Mouse (Mus musculus) heart, embryonic 14.5 days (tissue): ENCODE results near the gene Prrc2a. TPM values are rescaled to one million over a fixed set of nuclear protein-coding genes. Genes with fewer than 3 reads are reported as not detected.

ENCODE experiments used
- ATAC-seq: fragments of 200-750 bp; cut with Nextera tagmentation; 2 replicates; pipeline ENCODE4 v1.8.0; 2017; ENCODE audit warnings: low read depth, moderate TSS enrichment; ENCODE audit not compliant: insufficient number of reproducible peaks, insufficient read depth, low FRiP score
- H3K27ac ChIP-seq, 2 experiments: fragments of 200-500 bp in 1 of 2; fragments of 300-500 bp in 1 of 2; sonication (generic) in 1 of 2; replicated peaks in 1 of 2; 2 replicates each; pipeline ENCODE4 v1.5.1; 2012 to 2014; ENCODE audit warnings: low read depth in 2 of 2, low read length in 2 of 2, control low read depth in 1 of 2, mild to moderate bottlenecking in 1 of 2, mixed read lengths in 1 of 2; ENCODE audit not compliant: control insufficient read depth in 1 of 2, insufficient read depth in 1 of 2
- H3K27me3 ChIP-seq: fragments of 300-500 bp; sonication (generic); 2 replicates; pipeline ENCODE4 v1.6.1; 2014; ENCODE audit warnings: mild to moderate bottlenecking, low read length, control low read depth; ENCODE audit not compliant: control insufficient read depth, insufficient read depth
- H3K36me3 ChIP-seq: fragments of 300-500 bp; sonication (generic); 2 replicates; pipeline ENCODE4 v1.6.1; 2014; ENCODE audit warnings: mild to moderate bottlenecking, control low read depth, low read length, mixed read lengths; ENCODE audit not compliant: control insufficient read depth, insufficient read depth
- H3K4me1 ChIP-seq, 2 experiments: fragments of 200-500 bp in 1 of 2; fragments of 300-500 bp in 1 of 2; sonication (generic) in 1 of 2; 2 replicates each; pipeline ENCODE4 v1.6.1; 2012 to 2014; ENCODE audit warnings: low read length in 2 of 2, control low read depth in 1 of 2, mixed read lengths in 1 of 2; ENCODE audit not compliant: control insufficient read depth in 2 of 2, insufficient read depth in 2 of 2
- H3K4me2 ChIP-seq: fragments of 300-500 bp; sonication (generic); 2 replicates; pipeline ENCODE4 v1.6.1; 2014; ENCODE audit warnings: mild to moderate bottlenecking, low read length
- H3K4me3 ChIP-seq, 2 experiments: fragments of 200-500 bp in 1 of 2; fragments of 300-500 bp in 1 of 2; sonication (generic) in 1 of 2; 2 replicates each; pipeline ENCODE4 v1.5.1; 2012 to 2014; ENCODE audit warnings: low read length in 2 of 2, mild to moderate bottlenecking in 2 of 2, control low read depth in 1 of 2, low read depth in 1 of 2, moderate library complexity in 1 of 2; ENCODE audit not compliant: control insufficient read depth in 1 of 2, insufficient read depth in 1 of 2
- H3K9ac ChIP-seq: fragments of 300-500 bp; sonication (generic); 2 replicates; pipeline ENCODE4 v1.6.1; 2014; ENCODE audit warnings: mild to moderate bottlenecking, low read length
- H3K9me3 ChIP-seq: fragments of 300-500 bp; sonication (generic); 2 replicates; pipeline ENCODE4 v1.6.1; 2016; ENCODE audit warnings: low read length, control low read depth; ENCODE audit not compliant: control insufficient read depth
- WGBS: fragments of 180-500 bp; shearing (Covaris S2); extraction: QIAGEN DNeasy Blood & Tissue Kit; methylation state at CpG from one replicate; pipeline ENCODE4 v1.1.7; 2014; 5-methylcytosine and 5-hydroxymethylcytosine counted together
- polyA plus RNA-seq: library from polyadenylated mRNA; unstranded; fragments of >200 nt; fragmentation: Nextera tagmentation; extraction: Ambion mirVana; gene quantifications from 2 replicates; pipeline ENCODE4 v1.2.1, GENCODE M21; 2014

The Prrc2a gene
- polyA plus RNA-seq, 1 experiment from 2014 or later: 138 TPM

- Histone ChIP-seq H3K4me2 (no peak overlapping the region), H3K27ac (no peak overlapping the region), H3K9me3 (no peaks in the 10 kb centered on the region), H3K27me3 (no peaks in the 10 kb centered on the region), H3K9ac (no peak overlapping the region), H3K4me1 (peaks cover 5 to 23% of the 10 kb centered on the region in 2 experiments), H3K4me3 (no peak overlapping the region), H3K36me3 (peaks cover 82% of the 10 kb centered on the region)
- no peak for ATAC-seq
- 92% methylated on average over 16 of the region's 16 CpGs for WGBS
These were observed 5.7 kb downstream of the Prrc2a start for GRCm38 (mm10) chr17:35158850-35159593.

- Histone ChIP-seq H3K27me3 (no peaks in the 10 kb centered on the region), H3K9ac (no peak overlapping the region), H3K9me3 (no peaks in the 10 kb centered on the region), H3K36me3 (peaks cover 95% of the 10 kb centered on the region), H3K27ac (no peak overlapping the region), H3K4me1 (peaks cover 3 to 14% of the 10 kb centered on the region in 2 experiments), H3K4me2 (no peak overlapping the region), H3K4me3 (no peak overlapping the region)
- no peak for ATAC-seq
- WGBS: 90% methylated on average over 8 of the region's 8 CpGs
These were observed 7.0 kb downstream of the Prrc2a start for GRCm38 (mm10) chr17:35157661-35158175.

- WGBS: 85% methylated on average over 8 of the region's 8 CpGs
These were observed 7.4 kb downstream of the Prrc2a start for GRCm38 (mm10) chr17:35157254-35157653.

GRCm38 (mm10) chr17:35156461-35157200 is 8.1 kb downstream of the Prrc2a start:
- H3K27me3 ChIP-seq: no peaks in the 10 kb centered on the region
- no peak overlapping the region for H3K9ac ChIP-seq
- no peak for ATAC-seq
- peaks cover 100% of the 10 kb centered on the region for H3K36me3 ChIP-seq
- peaks cover 0 to 3% of the 10 kb centered on the region in 2 experiments; a peak in 1 of 4 replicates for H3K4me1 ChIP-seq
- WGBS: 87% methylated on average over 33 of the region's 33 CpGs
- no peak overlapping the region for H3K27ac ChIP-seq
- no peaks in the 10 kb centered on the region for H3K9me3 ChIP-seq
- no peak overlapping the region for H3K4me2 ChIP-seq
- no peak overlapping the region for H3K4me3 ChIP-seq

More at GRCm38 (mm10) chr17:35157254-35157653, 7.4 kb downstream of the Prrc2a start:
- Histone ChIP-seq H3K9ac (no peak overlapping the region), H3K9me3 (no peaks in the 10 kb centered on the region), H3K4me2 (no peak overlapping the region), H3K27ac (no peak overlapping the region), H3K4me3 (no peak overlapping the region), H3K36me3 (peaks cover 100% of the 10 kb centered on the region), H3K27me3 (no peaks in the 10 kb centered on the region), H3K4me1 (peaks cover 0 to 9% of the 10 kb centered on the region in 2 experiments; a peak in 2 of 4 replicates)
- no peak for ATAC-seq

DNA sequence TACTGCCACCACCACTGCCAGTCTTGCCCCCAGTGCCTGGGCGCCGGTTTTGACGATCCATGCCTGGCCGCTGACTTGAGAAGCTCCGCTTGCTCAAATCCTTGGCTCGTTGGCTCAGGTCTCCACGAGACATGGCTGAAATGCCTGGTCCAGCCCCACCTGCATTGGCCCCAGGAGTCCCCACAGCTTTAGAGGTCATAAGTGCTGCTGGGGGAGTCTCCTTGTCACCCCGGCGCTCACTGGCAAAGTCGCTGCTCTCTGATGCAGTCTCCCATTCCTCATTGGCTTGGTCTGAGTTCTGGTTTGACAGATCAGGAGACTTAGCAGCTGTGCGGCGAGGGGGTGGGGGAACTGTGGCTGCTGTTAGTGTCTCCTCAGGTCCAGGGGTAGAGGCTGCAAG is 9.2 kb downstream of the Prrc2a start:
- Histone ChIP-seq H3K36me3 (peaks cover 99% of the 10 kb centered on the region), H3K9ac (no peak overlapping the region), H3K27me3 (no peaks in the 10 kb centered on the region), H3K4me3 (no peak overlapping the region), H3K27ac (no peak overlapping the region), H3K4me1 (no peaks in the 10 kb centered on the region), H3K9me3 (no peaks in the 10 kb centered on the region), H3K4me2 (no peak overlapping the region)
- no peak for ATAC-seq
- WGBS: 87% methylated on average over 12 of the region's 12 CpGs

DNA sequence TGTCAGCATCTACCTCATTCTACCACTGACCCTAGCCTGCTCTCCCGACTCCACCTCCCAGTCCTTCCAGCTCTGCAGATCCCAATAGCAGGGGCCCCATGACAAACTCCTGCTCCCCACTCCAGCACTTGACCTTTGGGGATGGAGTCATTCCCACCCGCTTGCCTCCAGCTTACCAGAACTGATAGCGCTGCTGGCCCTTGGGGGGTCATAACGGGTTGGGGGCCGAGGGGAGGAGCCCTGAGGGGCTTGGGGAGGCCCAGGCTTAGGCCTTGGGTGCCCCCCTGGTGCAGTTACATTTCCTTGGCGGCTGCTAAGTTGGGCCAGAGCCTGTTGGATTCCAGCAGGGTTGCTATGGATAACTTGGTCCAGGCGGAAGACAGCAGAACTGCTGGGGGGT is 10.1 kb downstream of the Prrc2a start:
- peaks cover 99% of the 10 kb centered on the region for H3K36me3 ChIP-seq
- H3K4me1 ChIP-seq: no peaks in the 10 kb centered on the region
- H3K4me3 ChIP-seq: no peak overlapping the region
- WGBS: 83% methylated on average over 7 of the region's 7 CpGs
- H3K4me2 ChIP-seq: no peak overlapping the region
- H3K9me3 ChIP-seq: no peaks in the 10 kb centered on the region
- no peaks in the 10 kb centered on the region for H3K27me3 ChIP-seq
- H3K9ac ChIP-seq: no peak overlapping the region
- no peak for ATAC-seq
- H3K27ac ChIP-seq: no peak overlapping the region

DNA sequence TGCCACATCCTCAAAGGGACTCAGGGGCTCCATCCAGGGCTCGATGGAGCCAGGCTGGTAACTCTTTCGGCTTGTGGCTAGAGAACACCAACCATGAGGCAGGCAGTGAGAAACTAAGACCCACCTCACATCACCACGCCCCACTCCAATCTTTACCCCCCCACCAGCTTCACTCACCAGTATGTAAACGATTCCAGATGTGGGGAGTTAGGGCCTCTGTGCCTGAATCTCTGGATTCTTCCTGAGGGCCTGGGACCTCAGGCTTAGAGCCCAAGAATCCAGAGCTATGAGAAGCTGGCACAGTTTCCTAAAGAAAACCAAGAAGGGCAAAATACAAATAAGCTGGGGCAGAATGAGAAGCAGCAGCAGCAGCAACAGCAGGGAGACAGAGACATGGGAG is 10.8 kb downstream of the Prrc2a start:
- Histone ChIP-seq H3K4me2 (no peak overlapping the region), H3K4me3 (no peak overlapping the region), H3K4me1 (no peaks in the 10 kb centered on the region), H3K9ac (no peak overlapping the region), H3K36me3 (peaks cover 99% of the 10 kb centered on the region), H3K9me3 (no peaks in the 10 kb centered on the region), H3K27me3 (no peaks in the 10 kb centered on the region), H3K27ac (no peak overlapping the region)
- WGBS: 83% methylated on average over 4 of the region's 4 CpGs
- no peak for ATAC-seq
